7 mouse cellular contexts compared by ENCODE assay signal in genomic region chr2:170318713-170319532, GRCm38 (mm10).
A peak's percentile ranks its signal among the peaks of the same experiment; 100 is the strongest.
DNase-seq lines count a peak whose midpoint lies in the region; ATAC-seq lines count a peak whose summit lies in the region.

No protein-coding gene starts in this region.

- no peaks in the 10 kb centered on the region for H3K4me1 ChIP-seq in embryonic facial prominence, embryonic 11.5 days (ENCODE audit: control insufficient read depth, insufficient read depth, low read length)
- H3K4me1 ChIP-seq in limb, embryonic 13.5 days, result peaks cover 11% of the 10 kb centered on the region
- peaks cover 14% of the 10 kb centered on the region for H3K4me1 ChIP-seq in midbrain, embryonic 15.5 days

- H3K27ac ChIP-seq in embryonic facial prominence, embryonic 11.5 days (replicated peaks; ENCODE audit: low read depth, low read length), result no peak overlapping the region
- H3K27ac ChIP-seq in limb, embryonic 13.5 days, result peak overlapping the region; percentile 23; the same call in 1 of the 2 replicates
- peak overlapping the region; percentile 81 for H3K27ac ChIP-seq in midbrain, embryonic 15.5 days

- no peaks in the 10 kb centered on the region for H3K9me3 ChIP-seq in embryonic facial prominence, embryonic 11.5 days (replicated peaks; ENCODE audit: control insufficient read depth, low read length)
- no peaks in the 10 kb centered on the region for H3K9me3 ChIP-seq in limb, embryonic 13.5 days
- no peaks in the 10 kb centered on the region for H3K9me3 ChIP-seq in midbrain, embryonic 15.5 days

- H3K36me3 ChIP-seq in embryonic facial prominence, embryonic 11.5 days (replicated peaks; ENCODE audit: control insufficient read depth, insufficient read depth, low read depth, low read length), result no peaks in the 10 kb centered on the region
- H3K36me3 ChIP-seq in limb, embryonic 13.5 days, result no peaks in the 10 kb centered on the region
- H3K36me3 ChIP-seq in midbrain, embryonic 15.5 days (replicated peaks), result no peaks in the 10 kb centered on the region

- peak; percentile 83 for DNase-seq in adrenal gland, postnatal 25 days
- peak; percentile 95 for DNase-seq in embryonic facial prominence, embryonic 11.5 days (ENCODE audit: low spot score)
- peak; percentile 88 for DNase-seq in heart, adult 8-10 months (ENCODE audit: low spot score)
- peak; percentile 85 for DNase-seq in kidney, adult 8-10 months
- DNase-seq in spleen, postnatal 14 days (ENCODE audit: low spot score in 2 of 2), result peak; percentile 58 to 69

- H3K27me3 ChIP-seq in embryonic facial prominence, embryonic 11.5 days (ENCODE audit: control insufficient read depth, insufficient read depth, low read length), result no peaks in the 10 kb centered on the region
- peaks cover 8% of the 10 kb centered on the region; the same call in 1 of the 2 replicates for H3K27me3 ChIP-seq in limb, embryonic 13.5 days
- no peaks in the 10 kb centered on the region for H3K27me3 ChIP-seq in midbrain, embryonic 15.5 days (replicated peaks)

- H3K4me2 ChIP-seq in embryonic facial prominence, embryonic 11.5 days (ENCODE audit: low read depth, low read length), result peak overlapping the region; percentile 59
- peak overlapping the region; percentile 73 for H3K4me2 ChIP-seq in limb, embryonic 13.5 days (replicated peaks)
- peak overlapping the region; percentile 53 for H3K4me2 ChIP-seq in midbrain, embryonic 15.5 days

- peak overlapping the region; percentile 28 for H3K4me3 ChIP-seq in embryonic facial prominence, embryonic 11.5 days (ENCODE audit: low read depth, low read length)
- H3K4me3 ChIP-seq in limb, embryonic 13.5 days, result peak overlapping the region; percentile 44
- peak overlapping the region; percentile 38 for H3K4me3 ChIP-seq in midbrain, embryonic 15.5 days

- WGBS in embryonic facial prominence, embryonic 11.5 days, result 11% methylated on average over 25 of the region's 25 CpGs
- WGBS in limb, embryonic 13.5 days, result 9% methylated on average over 25 of the region's 25 CpGs
- WGBS in midbrain, embryonic 15.5 days, result 9% methylated on average over 25 of the region's 25 CpGs

- peak; percentile 90 for ATAC-seq in embryonic facial prominence, embryonic 11.5 days (replicated peaks; ENCODE audit: insufficient number of reproducible peaks, low FRiP score, low TSS enrichment, low read depth)
- peak; percentile 98 for ATAC-seq in limb, embryonic 13.5 days (ENCODE audit: low FRiP score, low read depth)
- peak; percentile 96 for ATAC-seq in midbrain, embryonic 15.5 days (replicated peaks)

- peak overlapping the region; percentile 41; the same call in 1 of the 2 replicates for H3K9ac ChIP-seq in embryonic facial prominence, embryonic 11.5 days (replicated peaks; ENCODE audit: low read length)
- 0 out of 2 replicates have a peak overlapping the region, but pooled peaks have one; percentile 21 for H3K9ac ChIP-seq in limb, embryonic 13.5 days
- peak overlapping the region; percentile 45 for H3K9ac ChIP-seq in midbrain, embryonic 15.5 days
